Mouse (Mus musculus): ENCODE results near the gene Dido1.
"Not testable (repeated sequence)": the region's sequence is repeated elsewhere in the genome, so short reads cannot be mapped to it uniquely, and the experiment has no call there.

The Dido1 gene

GRCm38 (mm10) chr2:180724585-180725413 is 15.0 kb upstream of the Dido1 start, which contains the start of gene Slc17a9:
Gene Slc17a9 (plus strand): TSS chr2:180725263.
- peak in 1 of 2 experiments; percentile 54 for DNase-seq (ENCODE audit: low spot score in 2 of 2)

GRCm38 (mm10) chr2:180723865-180724264 is 14.1 kb upstream of the Dido1 start:
- DNase-seq (ENCODE audit: low spot score in 2 of 2), result no peak

GRCm38 (mm10) chr2:180722748-180723147 is 12.9 kb upstream of the Dido1 start:
- not testable (repeated sequence) for DNase-seq (ENCODE audit: low spot score in 2 of 2)

- no peak for DNase-seq (ENCODE audit: low spot score in 2 of 2)
These were observed 2.4 kb upstream of the Dido1 start for GRCm38 (mm10) chr2:180712037-180712689.

- no peak for DNase-seq (ENCODE audit: low spot score in 2 of 2)
These were observed 1.7 kb upstream of the Dido1 start for GRCm38 (mm10) chr2:180711527-180711926.

- no peak for DNase-seq (ENCODE audit: low spot score in 2 of 2)
These were observed 717 bp upstream of the Dido1 start for GRCm38 (mm10) chr2:180710276-180711155.

GRCm38 (mm10) chr2:180709023-180709922 is 526 bp downstream of the Dido1 start:
- DNase-seq (ENCODE audit: low spot score in 2 of 2), result no peak

GRCm38 (mm10) chr2:180705975-180706374 is 3.8 kb downstream of the Dido1 start:
- no peak for DNase-seq (ENCODE audit: low spot score in 2 of 2)

GRCm38 (mm10) chr2:180705066-180705465 is 4.7 kb downstream of the Dido1 start:
- no peak for DNase-seq (ENCODE audit: low spot score in 2 of 2)

GRCm38 (mm10) chr2:180704591-180704990 is 5.2 kb downstream of the Dido1 start:
- no peak for DNase-seq (ENCODE audit: low spot score in 2 of 2)

GRCm38 (mm10) chr2:180703645-180704359 is 6.0 kb downstream of the Dido1 start:
- DNase-seq (ENCODE audit: low spot score in 2 of 2), result no peak

- DNase-seq (ENCODE audit: low spot score in 2 of 2), result no peak
These were observed 6.6 kb downstream of the Dido1 start for GRCm38 (mm10) chr2:180703175-180703574.

- no peak for DNase-seq (ENCODE audit: low spot score in 2 of 2)
These were observed 7.1 kb downstream of the Dido1 start for GRCm38 (mm10) chr2:180702701-180703149.

- DNase-seq (ENCODE audit: low spot score in 2 of 2), result peak; percentile 88 to 91
These were observed 7.8 kb downstream of the Dido1 start for GRCm38 (mm10) chr2:180701767-180702621.

- no peak for DNase-seq (ENCODE audit: low spot score in 2 of 2)
These were observed 8.6 kb downstream of the Dido1 start for GRCm38 (mm10) chr2:180701053-180701766.

GRCm38 (mm10) chr2:180700457-180700856 is 9.3 kb downstream of the Dido1 start:
- no peak for DNase-seq (ENCODE audit: low spot score in 2 of 2)

GRCm38 (mm10) chr2:180695176-180695575 is 14.6 kb downstream of the Dido1 start:
- DNase-seq (ENCODE audit: low spot score in 2 of 2), result no peak

- no peak for DNase-seq (ENCODE audit: low spot score in 2 of 2)
These were observed 17.2 kb downstream of the Dido1 start for GRCm38 (mm10) chr2:180692630-180693029.

GRCm38 (mm10) chr2:180689841-180690240 is 20.0 kb downstream of the Dido1 start:
- DNase-seq (ENCODE audit: low spot score in 2 of 2), result no peak
